Mouse (Mus musculus): ENCODE results near the gene Tcaf1. TPM values are rescaled to one million over a fixed set of nuclear protein-coding genes. Genes with fewer than 3 reads are reported as not detected.

Gene Tcaf1
- polyA plus RNA-seq, 1 experiment from 2014 or later = 164 TPM

- H3K4me1 ChIP-seq = no peaks in the 10 kb centered on the region
- peaks cover 82% of the 10 kb centered on the region for H3K36me3 ChIP-seq (replicated peaks)
- no peak overlapping the region for H3K4me3 ChIP-seq (replicated peaks)
- 98% methylated on average over 3 of the region's 3 CpGs for WGBS
- no peaks in the 10 kb centered on the region for H3K27me3 ChIP-seq
- H3K9me3 ChIP-seq = no peaks in the 10 kb centered on the region
- ATAC-seq (ENCODE audit: low FRiP score) = no peak
- H3K4me2 ChIP-seq = no peak overlapping the region
- H3K27ac ChIP-seq = no peak overlapping the region
- H3K9ac ChIP-seq = no peak overlapping the region
Measured at GRCm38 (mm10) chr6:42676011-42676410, 33.9 kb downstream of the Tcaf1 start.

- H3K36me3 ChIP-seq (replicated peaks) = peaks cover 57% of the 10 kb centered on the region
- H3K27ac ChIP-seq = no peak overlapping the region
- no peak for ATAC-seq (ENCODE audit: low FRiP score)
- no peak overlapping the region for H3K4me3 ChIP-seq (replicated peaks)
- no peaks in the 10 kb centered on the region for H3K9me3 ChIP-seq
- 96% methylated on average over 1 of the region's 1 CpGs for WGBS
- H3K4me1 ChIP-seq = no peaks in the 10 kb centered on the region
- no peaks in the 10 kb centered on the region for H3K27me3 ChIP-seq
- no peak overlapping the region for H3K4me2 ChIP-seq
- H3K9ac ChIP-seq = no peak overlapping the region
Measured at GRCm38 (mm10) chr6:42671767-42672166, 38.1 kb downstream of the Tcaf1 start.

- Histone ChIP-seq H3K4me3 (replicated peaks) (no peak overlapping the region), H3K36me3 (replicated peaks) (peaks cover 16% of the 10 kb centered on the region), H3K27ac (no peak overlapping the region), H3K27me3 (no peaks in the 10 kb centered on the region), H3K4me1 (no peaks in the 10 kb centered on the region), H3K9me3 (no peaks in the 10 kb centered on the region), H3K4me2 (no peak overlapping the region), H3K9ac (no peak overlapping the region)
- ATAC-seq (ENCODE audit: low FRiP score) = no peak
- whole genome bisulfite sequencing = 87% methylated on average over 2 of the region's 2 CpGs
Measured at GRCm38 (mm10) chr6:42667722-42668121, 42.2 kb downstream of the Tcaf1 start.

GRCm38 (mm10) chr6:42661739-42662138 is 48.1 kb downstream of the Tcaf1 start:
- Histone ChIP-seq H3K4me2 (no peak overlapping the region), H3K4me3 (replicated peaks) (no peak overlapping the region), H3K9me3 (no peaks in the 10 kb centered on the region), H3K4me1 (no peaks in the 10 kb centered on the region), H3K27me3 (no peaks in the 10 kb centered on the region), H3K27ac (no peak overlapping the region), H3K36me3 (replicated peaks) (no peaks in the 10 kb centered on the region), H3K9ac (no peak overlapping the region)
- WGBS = 72% methylated on average over 2 of the region's 2 CpGs
- no peak for ATAC-seq (ENCODE audit: low FRiP score)

DNA sequence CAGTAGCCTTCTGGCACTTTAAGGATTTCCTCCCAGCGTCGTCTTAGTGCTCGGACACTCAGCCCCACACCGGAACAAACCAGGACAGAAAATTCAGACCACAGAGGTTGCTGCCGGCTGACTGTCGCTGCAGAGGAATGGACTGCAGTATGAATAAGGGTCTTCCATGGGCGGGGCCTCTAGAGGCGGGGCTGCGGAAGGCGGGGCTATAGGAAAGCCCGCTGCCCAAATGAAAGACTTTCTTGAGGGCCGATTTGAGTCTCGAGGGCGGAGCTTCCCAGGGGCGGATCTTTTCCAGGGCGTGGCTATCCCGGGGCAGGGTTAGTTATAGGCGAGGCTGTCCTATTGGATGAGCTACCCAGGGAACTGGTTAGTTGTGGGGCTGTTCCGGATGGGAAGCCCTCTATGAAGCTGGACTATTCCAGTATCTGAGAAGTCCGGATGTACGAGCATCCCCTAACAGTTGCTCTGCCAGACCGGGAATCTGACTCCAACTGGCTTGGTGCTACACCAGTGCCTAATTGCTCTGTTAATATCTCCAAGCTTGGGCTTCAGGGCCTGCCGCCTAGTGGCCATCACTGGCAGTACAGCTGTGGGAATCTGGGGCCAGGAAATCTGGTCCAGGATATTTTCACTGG is 64.9 kb downstream of the Tcaf1 start, which contains the start of gene Tcaf2:
Gene Tcaf2 (minus strand): TSS at position 343 of the 638 bp plus-strand sequence.
- Histone ChIP-seq H3K9me3 (no peaks in the 10 kb centered on the region), H3K9ac (no peak within 1 kb of the TSS), H3K4me1 (no peaks in the 10 kb centered on the region), H3K4me3 (replicated peaks) (peak within 1 kb of the TSS; percentile 37), H3K27ac (no peak within 1 kb of the TSS), H3K27me3 (0 out of 2 replicates have a peak, but pooled peaks cover 3% of the 10 kb centered on the region), H3K4me2 (peak within 1 kb of the TSS; percentile 51), H3K36me3 (replicated peaks) (no peaks in the 10 kb centered on the region)
- peak; percentile 98 for ATAC-seq (ENCODE audit: low FRiP score)
- under 1% methylated on average over 23 of the region's 23 CpGs for WGBS

DNA sequence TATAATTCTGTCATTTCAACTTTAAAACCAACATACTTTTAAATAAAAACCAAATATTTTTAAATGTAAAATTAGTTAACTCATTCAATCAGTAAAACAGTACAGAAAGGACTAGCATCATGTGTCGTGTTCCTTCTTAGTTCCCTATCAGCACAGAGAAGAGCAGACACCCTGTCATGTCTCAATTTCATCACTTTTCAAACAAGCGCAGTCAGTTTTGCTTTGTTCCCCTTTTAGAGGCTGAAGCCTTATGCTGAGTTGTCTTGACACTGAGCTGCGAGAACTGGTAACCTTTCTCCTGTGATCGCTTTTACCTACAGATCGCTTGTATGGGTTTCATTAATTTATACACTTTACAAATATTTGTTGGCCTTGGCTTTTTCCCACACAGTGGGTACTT is 75.5 kb downstream of the Tcaf1 start:
- no peak for ATAC-seq (ENCODE audit: low FRiP score)
- no peak overlapping the region for H3K9ac ChIP-seq
- 86% methylated on average over 5 of the region's 5 CpGs for WGBS

DNA sequence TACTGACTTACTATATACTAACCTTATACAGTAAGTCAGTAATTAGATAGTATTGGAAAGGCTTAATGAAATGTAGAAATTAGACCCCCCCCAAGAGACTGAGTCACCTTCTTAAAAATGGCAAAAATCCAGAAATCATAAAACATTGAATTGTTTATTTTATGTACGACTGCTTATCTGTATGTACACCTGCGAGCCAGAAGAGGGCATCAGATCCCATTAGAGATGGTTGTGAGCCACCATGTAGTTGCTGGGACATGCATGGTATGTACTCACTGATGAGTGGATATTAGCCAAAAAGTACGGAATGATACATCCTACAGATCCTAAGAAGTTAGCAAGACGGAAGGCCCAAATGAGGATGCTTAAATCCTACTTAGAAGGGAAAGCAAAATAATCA is 78.5 kb downstream of the Tcaf1 start:
- Histone ChIP-seq H3K27me3 (no peaks in the 10 kb centered on the region), H3K36me3 (replicated peaks) (no peaks in the 10 kb centered on the region), H3K4me3 (replicated peaks) (no peak overlapping the region), H3K4me2 (no peak overlapping the region), H3K9me3 (no peaks in the 10 kb centered on the region), H3K4me1 (no peaks in the 10 kb centered on the region), H3K9ac (no peak overlapping the region), H3K27ac (no peak overlapping the region)
- WGBS = 77% methylated on average over 4 of the region's 4 CpGs
- no peak for ATAC-seq (ENCODE audit: low FRiP score)

More for the DNA sequence above, 75.5 kb downstream of the Tcaf1 start:
- Histone ChIP-seq H3K4me3 (replicated peaks) (no peak overlapping the region), H3K4me1 (no peaks in the 10 kb centered on the region), H3K4me2 (no peak overlapping the region), H3K27me3 (no peaks in the 10 kb centered on the region), H3K36me3 (replicated peaks) (no peaks in the 10 kb centered on the region), H3K9me3 (no peaks in the 10 kb centered on the region), H3K27ac (no peak overlapping the region)

Other genes starting within 250 kb of the Tcaf1 start
- gene Olfr458, start 244.9 kb downstream of the Tcaf1 start, polyA plus RNA-seq (2016; fragmentation: Nextera tagmentation; extraction: Ambion mirVana) = not detected in 2 replicates
- gene Olfr457, start 233.8 kb downstream of the Tcaf1 start, polyA plus RNA-seq (2016; fragmentation: Nextera tagmentation; extraction: Ambion mirVana) = 0.08 TPM in 1 of 2 replicates, not detected in the other
- not detected in 2 replicates for gene Olfr456, start 222.9 kb downstream of the Tcaf1 start, polyA plus RNA-seq (2016; fragmentation: Nextera tagmentation; extraction: Ambion mirVana)
- gene Olfr455, start 162.5 kb downstream of the Tcaf1 start, polyA plus RNA-seq (2016; fragmentation: Nextera tagmentation; extraction: Ambion mirVana) = not detected in 2 replicates
- gene Tcaf3, start 112.4 kb downstream of the Tcaf1 start, polyA plus RNA-seq (2016; fragmentation: Nextera tagmentation; extraction: Ambion mirVana) = not detected in 2 replicates
- 2.7 and 2.8 TPM in 2 replicates for gene Tcaf2, start 64.8 kb downstream of the Tcaf1 start, polyA plus RNA-seq (2016; fragmentation: Nextera tagmentation; extraction: Ambion mirVana)
- gene Olfr453, start 29.3 kb upstream of the Tcaf1 start, polyA plus RNA-seq (2016; fragmentation: Nextera tagmentation; extraction: Ambion mirVana) = not detected in 2 replicates
- gene Olfr38, start 46.3 kb upstream of the Tcaf1 start, polyA plus RNA-seq (2016; fragmentation: Nextera tagmentation; extraction: Ambion mirVana) = not detected in 2 replicates
- gene Olfr452, start 75.0 kb upstream of the Tcaf1 start, polyA plus RNA-seq (2016; fragmentation: Nextera tagmentation; extraction: Ambion mirVana) = not detected in 2 replicates
- gene Olfr450, start 101.9 kb upstream of the Tcaf1 start, polyA plus RNA-seq (2016; fragmentation: Nextera tagmentation; extraction: Ambion mirVana) = not detected in 2 replicates
- not detected in 2 replicates for gene Olfr449, start 124.3 kb upstream of the Tcaf1 start, polyA plus RNA-seq (2016; fragmentation: Nextera tagmentation; extraction: Ambion mirVana)
- gene Olfr448, start 180.4 kb upstream of the Tcaf1 start, polyA plus RNA-seq (2016; fragmentation: Nextera tagmentation; extraction: Ambion mirVana) = not detected in 2 replicates
- not detected in 2 replicates for gene Olfr447, start 198.8 kb upstream of the Tcaf1 start, polyA plus RNA-seq (2016; fragmentation: Nextera tagmentation; extraction: Ambion mirVana)
- gene Olfr446, start 211.3 kb upstream of the Tcaf1 start, polyA plus RNA-seq (2016; fragmentation: Nextera tagmentation; extraction: Ambion mirVana) = not detected in 2 replicates
- not detected in 2 replicates for gene Olfr444, start 239.0 kb upstream of the Tcaf1 start, polyA plus RNA-seq (2016; fragmentation: Nextera tagmentation; extraction: Ambion mirVana)